Mouse (Mus musculus) liver, embryonic 14.5 days (tissue): ENCODE measurements at regions not wholly inside any gene's neighbourhood (a gene's known extent, or its start where the extent isn't known, plus 50 kb on each side); places are given as distances from the start of the nearest gene placed in this dataset.

Experiments used
- CTCF ChIP-seq: IDR thresholded peaks from 2 replicates; pipeline ENCODE4 v1.5.1; 2016; ENCODE audit warnings: antibody characterized with exemption, low read depth, control low read depth
- EP300 ChIP-seq: IDR thresholded peaks from 2 replicates; pipeline ENCODE4 v1.6.1; 2016; ENCODE audit warnings: antibody characterized with exemption, low read depth

DNA sequence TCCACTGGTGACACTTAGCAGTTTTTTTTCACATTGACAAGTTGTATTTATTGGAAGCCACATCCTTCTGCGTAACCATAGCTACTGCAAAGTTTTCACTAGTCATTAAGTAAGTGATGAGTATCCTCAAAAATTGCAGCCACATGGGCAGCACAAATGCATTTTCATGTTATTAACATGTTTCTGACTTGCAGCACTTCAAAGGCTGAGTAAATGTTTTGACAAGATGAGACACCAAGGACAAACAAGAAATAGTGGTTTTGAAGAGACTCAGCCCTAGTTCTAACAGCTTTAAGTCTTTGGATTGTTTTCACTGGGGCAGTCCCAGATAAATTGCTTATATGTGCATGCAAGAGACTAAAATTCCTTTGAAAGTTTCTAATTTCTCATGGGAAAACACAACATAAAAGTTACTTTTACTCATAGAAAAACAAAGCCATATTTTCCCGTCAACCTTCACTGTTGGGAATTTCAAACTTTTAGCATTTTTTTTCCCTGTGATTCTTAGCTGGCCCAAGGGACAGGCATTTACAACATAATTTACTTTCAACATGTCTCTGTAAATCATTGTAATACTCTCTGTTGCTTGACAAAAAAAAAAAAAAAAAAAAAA is 787.5 kb upstream of the Zeb2 start:
- TF ChIP-seq CTCF = no peak
- no peak for TF ChIP-seq EP300
